Comparison of ENCODE assay signal across 20 mouse cellular contexts in the genomic region with DNA sequence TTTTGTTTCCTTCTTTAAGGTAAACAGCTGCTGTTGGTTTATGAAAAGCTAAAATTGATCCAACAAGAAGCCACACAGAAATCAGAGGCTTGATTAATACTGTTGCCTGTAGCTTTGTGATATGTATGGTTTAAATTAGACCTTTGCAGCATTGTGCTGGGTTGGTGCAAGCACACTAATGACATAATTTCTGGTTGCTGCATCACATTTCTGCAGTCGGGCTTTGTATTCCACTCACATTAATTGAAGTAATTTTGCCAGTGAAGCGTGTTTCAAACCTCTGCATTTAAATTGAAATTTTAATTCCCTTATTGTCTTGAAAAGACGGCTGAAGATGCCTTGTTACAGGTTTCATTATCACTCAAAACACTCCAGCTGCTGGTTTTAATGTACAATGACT. TPM values are rescaled to one million over a fixed set of nuclear protein-coding genes. Genes with fewer than 3 reads are reported as not detected.
DNase-seq lines count a peak whose midpoint lies in the region; ATAC-seq and TF ChIP-seq lines count a peak whose summit lies in the region.
"Had no signal": no experiment of that assay in that cellular context is flagged by ENCODE, and none has a peak within 500 bp of the region (broad histone marks: within the 10 kb centered on the region; RNA-seq: fewer than 3 reads in every experiment).

No protein-coding gene starts in this region.

- H3K27me3 ChIP-seq in forebrain, embryonic 13.5 days, result no peaks in the 10 kb centered on the region
- H3K27me3 ChIP-seq in forebrain, embryonic 10.5 days (ENCODE audit: poor library complexity, severe bottlenecking), result no peaks in the 10 kb centered on the region
- no peaks in the 10 kb centered on the region for H3K27me3 ChIP-seq in forebrain, embryonic 14.5 days (replicated peaks; ENCODE audit: control insufficient read depth, insufficient read depth, low read length)
- H3K27me3 ChIP-seq in hindbrain, postnatal 0 days (ENCODE audit: insufficient read depth, low read length), result no peaks in the 10 kb centered on the region
- H3K27me3 ChIP-seq in neural tube, embryonic 15.5 days (replicated peaks), result no peaks in the 10 kb centered on the region
- H3K27me3 ChIP-seq: embryonic facial prominence, embryonic 13.5 days; limb, embryonic 15.5 days; liver, embryonic 15.5 days; Patski had no signal

- H3K9me3 ChIP-seq in forebrain, embryonic 13.5 days (replicated peaks), result no peaks in the 10 kb centered on the region
- no peaks in the 10 kb centered on the region for H3K9me3 ChIP-seq in forebrain, embryonic 10.5 days
- no peaks in the 10 kb centered on the region for H3K9me3 ChIP-seq in forebrain, embryonic 14.5 days (replicated peaks; ENCODE audit: control insufficient read depth, low read length)
- no peaks in the 10 kb centered on the region for H3K9me3 ChIP-seq in hindbrain, postnatal 0 days (ENCODE audit: low read length)
- no peaks in the 10 kb centered on the region for H3K9me3 ChIP-seq in neural tube, embryonic 15.5 days (replicated peaks)
- H3K9me3 ChIP-seq: embryonic facial prominence, embryonic 13.5 days; heart, embryonic 10.5 days; limb, embryonic 15.5 days; liver, embryonic 15.5 days had no signal

- H3K4me1 ChIP-seq in forebrain, embryonic 13.5 days, result peaks cover 17% of the 10 kb centered on the region
- peaks cover 16% of the 10 kb centered on the region for H3K4me1 ChIP-seq in forebrain, embryonic 10.5 days
- H3K4me1 ChIP-seq in forebrain, embryonic 14.5 days (ENCODE audit: control insufficient read depth, insufficient read depth, low read length), result peaks cover 9% of the 10 kb centered on the region; the same call in 1 of the 2 replicates
- H3K4me1 ChIP-seq in hindbrain, postnatal 0 days (ENCODE audit: insufficient read depth, low read length), result no peaks in the 10 kb centered on the region
- no peaks in the 10 kb centered on the region; the same call in 1 of the 2 replicates for H3K4me1 ChIP-seq in neural tube, embryonic 15.5 days
- H3K4me1 ChIP-seq: heart, embryonic 10.5 days; limb, embryonic 15.5 days had no signal

- DNase-seq in forebrain, embryonic 10.5 days (ENCODE audit: extremely low spot score, low spot score), result no peak
- DNase-seq in forebrain, embryonic 14.5 days (ENCODE audit: low spot score), result peak; percentile 62
- peak; percentile 9 for DNase-seq in hindbrain, postnatal 0 days (ENCODE audit: low spot score)
- no peak for DNase-seq in testis, postnatal 10 days (ENCODE audit: low spot score)
- DNase-seq in thymus, postnatal 14 days, result no peak
- DNase-seq: adrenal gland, adult 8-10 months; cerebellum, postnatal 10 days; kidney, adult 2 months; kidney, postnatal 14 days; thymus, postnatal 25 days had no signal

- WGBS in forebrain, embryonic 13.5 days, result 10% methylated on average over 3 of the region's 3 CpGs
- 57% methylated on average over 3 of the region's 3 CpGs for WGBS in forebrain, embryonic 10.5 days
- WGBS in forebrain, embryonic 14.5 days, result 6% methylated on average over 3 of the region's 3 CpGs
- 50% methylated on average over 3 of the region's 3 CpGs for WGBS in hindbrain, postnatal 0 days
- 33% methylated on average over 3 of the region's 3 CpGs for WGBS in neural tube, embryonic 15.5 days

- no peak overlapping the region for H3K4me2 ChIP-seq in forebrain, embryonic 13.5 days
- no peak overlapping the region for H3K4me2 ChIP-seq in forebrain, embryonic 14.5 days (ENCODE audit: low read length)
- no peak overlapping the region for H3K4me2 ChIP-seq in hindbrain, postnatal 0 days (ENCODE audit: low read depth, low read length)
- H3K4me2 ChIP-seq in neural tube, embryonic 15.5 days, result no peak overlapping the region
- H3K4me2 ChIP-seq: embryonic facial prominence, embryonic 13.5 days; limb, embryonic 15.5 days; liver, embryonic 15.5 days had no signal

- 0 out of 2 replicates have a peak overlapping the region, but pooled peaks have one; percentile 19 for H3K27ac ChIP-seq in forebrain, embryonic 13.5 days
- no peak overlapping the region for H3K27ac ChIP-seq in forebrain, embryonic 10.5 days
- no peak overlapping the region for H3K27ac ChIP-seq in forebrain, embryonic 14.5 days (ENCODE audit: low read depth, low read length)
- 0 out of 2 replicates have a peak overlapping the region, but pooled peaks have one; percentile 13 for H3K27ac ChIP-seq in hindbrain, postnatal 0 days
- H3K27ac ChIP-seq in neural tube, embryonic 15.5 days (replicated peaks), result peak overlapping the region; percentile 63
- H3K27ac ChIP-seq: embryonic facial prominence, embryonic 13.5 days; heart, embryonic 10.5 days; limb, embryonic 15.5 days; liver, embryonic 15.5 days; macrophage; stomach, postnatal 0 days had no signal

- H3K36me3 ChIP-seq in forebrain, embryonic 13.5 days (ENCODE audit: poor library complexity, severe bottlenecking), result no peaks in the 10 kb centered on the region
- H3K36me3 ChIP-seq in forebrain, embryonic 10.5 days (replicated peaks), result no peaks in the 10 kb centered on the region
- no peaks in the 10 kb centered on the region for H3K36me3 ChIP-seq in forebrain, embryonic 14.5 days (ENCODE audit: control insufficient read depth, insufficient read depth, low read length)
- H3K36me3 ChIP-seq in hindbrain, postnatal 0 days (ENCODE audit: insufficient read depth, low read length), result no peaks in the 10 kb centered on the region
- no peaks in the 10 kb centered on the region for H3K36me3 ChIP-seq in neural tube, embryonic 15.5 days
- H3K36me3 ChIP-seq: embryonic facial prominence, embryonic 13.5 days; limb, embryonic 15.5 days had no signal

- H3K4me3 ChIP-seq in forebrain, embryonic 13.5 days, result no peak overlapping the region
- H3K4me3 ChIP-seq in forebrain, embryonic 10.5 days, result no peak overlapping the region
- H3K4me3 ChIP-seq in forebrain, embryonic 14.5 days (ENCODE audit: low read depth, low read length), result no peak overlapping the region
- H3K4me3 ChIP-seq in hindbrain, postnatal 0 days (ENCODE audit: low read length), result no peak overlapping the region
- H3K4me3 ChIP-seq in neural tube, embryonic 15.5 days (replicated peaks), result no peak overlapping the region
- H3K4me3 ChIP-seq: embryonic facial prominence, embryonic 13.5 days; heart, embryonic 10.5 days; limb, embryonic 15.5 days; liver, embryonic 15.5 days had no signal

- TF ChIP-seq CTCF in hindbrain, postnatal 0 days (IDR thresholded peaks at IDR 0.05; ENCODE audit: low read depth), result no peak

- no peak overlapping the region for H3K9ac ChIP-seq in forebrain, embryonic 13.5 days
- H3K9ac ChIP-seq in forebrain, embryonic 14.5 days (ENCODE audit: low read length), result no peak overlapping the region
- H3K9ac ChIP-seq in hindbrain, postnatal 0 days (replicated peaks; ENCODE audit: low read length), result no peak overlapping the region
- H3K9ac ChIP-seq in neural tube, embryonic 15.5 days (replicated peaks), result no peak overlapping the region
- H3K9ac ChIP-seq: embryonic facial prominence, embryonic 13.5 days; limb, embryonic 15.5 days; liver, embryonic 15.5 days had no signal

- ATAC-seq in forebrain, embryonic 13.5 days, result no peak
- 0 out of 2 replicates have a peak, but pooled peaks have one; percentile 58 for ATAC-seq in forebrain, embryonic 14.5 days
- ATAC-seq in hindbrain, postnatal 0 days, result no peak
- ATAC-seq in neural tube, embryonic 15.5 days (ENCODE audit: low FRiP score), result no peak
- ATAC-seq: CD4-positive, CD25-positive, alpha-beta regulatory T cell, adult 4 months; Patski had no signal

RNA-seq across cellular contexts. Expression of a gene that starts 34.6 kb away (rescaled TPM):
- polyA plus RNA-seq in forebrain, embryonic 13.5 days (2015; fragmentation: Nextera tagmentation; extraction: Ambion mirVana), result 56.6 and 57.7 TPM in 2 replicates
- 35.0 and 39.2 TPM in 2 replicates for polyA plus RNA-seq in forebrain, embryonic 10.5 days (2016; fragmentation: Nextera tagmentation; extraction: Ambion mirVana)
- 35.8 and 42.6 TPM in 2 replicates for polyA plus RNA-seq in forebrain, embryonic 14.5 days (2014; fragmentation: Nextera tagmentation; extraction: Ambion mirVana)
- 60.2 and 70.6 TPM in 2 replicates for total RNA-seq in hindbrain, postnatal 0 days (2014; rRNA removed)
- 26.6 and 30.0 TPM in 2 replicates for polyA plus RNA-seq in hindbrain, postnatal 0 days (2015; fragmentation: Nextera tagmentation; extraction: Ambion mirVana)
- polyA plus RNA-seq in neural tube, embryonic 15.5 days (2015; fragmentation: Nextera tagmentation; extraction: Ambion mirVana), result 38.8 and 40.7 TPM in 2 replicates

Comparison
In these comparisons a context has a peak if more than half of its experiments do, and no peak if none do; other contexts are left out.
1. H3K27ac ChIP-seq: peak in forebrain, embryonic 13.5 days (single experiment), hindbrain, postnatal 0 days (single experiment) and neural tube, embryonic 15.5 days (single experiment); none in forebrain, embryonic 10.5 days (single experiment) and forebrain, embryonic 14.5 days (single experiment).
2. DNase-seq: peak in forebrain, embryonic 14.5 days (single experiment) and hindbrain, postnatal 0 days (single experiment); none in forebrain, embryonic 10.5 days (single experiment), testis, postnatal 10 days (single experiment) and thymus, postnatal 14 days (single experiment).